Mouse (Mus musculus) heart, postnatal 0 days (tissue): ENCODE data around the gene Sypl. TPM values are rescaled to one million over a fixed set of nuclear protein-coding genes. Genes with fewer than 3 reads are reported as not detected.

Experiments
- ATAC-seq: fragments of 200-750 bp; cut with Nextera tagmentation; 2 replicates; pipeline ENCODE4 v1.8.0; 2017; ENCODE audit warnings: low read depth, moderate number of reproducible peaks, moderate library complexity; ENCODE audit not compliant: insufficient read depth
- DNase-seq: peaks from one replicate; pipeline ENCODE4 v3.0.0-alpha.2; 2016; ENCODE audit warnings: low spot score
- H3K27ac ChIP-seq: fragments of 300-500 bp; sonication (generic); 2 replicates; pipeline ENCODE4 v1.5.1; 2014; ENCODE audit warnings: low read depth, mild to moderate bottlenecking
- H3K27me3 ChIP-seq: fragments of 300-500 bp; sonication (generic); 2 replicates; pipeline ENCODE4 v1.6.1; 2014; ENCODE audit warnings: low read length, mixed read lengths; ENCODE audit not compliant: control insufficient read depth, insufficient read depth
- H3K36me3 ChIP-seq: fragments of 300-500 bp; sonication (generic); replicated peaks from 2 replicates; pipeline ENCODE4 v1.6.1; 2014; ENCODE audit warnings: low read length, mixed read lengths; ENCODE audit not compliant: control insufficient read depth, insufficient read depth
- H3K4me1 ChIP-seq: fragments of 300-500 bp; sonication (generic); 2 replicates; pipeline ENCODE4 v1.6.1; 2014; ENCODE audit warnings: antibody characterized with exemption; ENCODE audit not compliant: control insufficient read depth, insufficient read depth
- H3K4me2 ChIP-seq: fragments of 300-500 bp; sonication (generic); 2 replicates; pipeline ENCODE4 v1.6.1; 2014; ENCODE audit warnings: low read depth, mild to moderate bottlenecking, low read length, moderate library complexity
- H3K4me3 ChIP-seq: fragments of 300-500 bp; sonication (generic); 2 replicates; pipeline ENCODE4 v1.5.1; 2014; ENCODE audit warnings: low read depth, low read length
- H3K9ac ChIP-seq: fragments of 300-500 bp; sonication (generic); replicated peaks from 2 replicates; pipeline ENCODE4 v1.6.1; 2014; ENCODE audit warnings: low read depth, low read length, mixed read lengths
- H3K9me3 ChIP-seq: fragments of 300-500 bp; sonication (generic); replicated peaks from 2 replicates; pipeline ENCODE4 v1.6.1; 2016; ENCODE audit warnings: low read length; ENCODE audit not compliant: control insufficient read depth
- CTCF ChIP-seq: IDR thresholded peaks from 2 replicates; pipeline ENCODE4 v1.5.1; 2016; ENCODE audit warnings: antibody characterized with exemption, control low read depth, low read depth
- EP300 ChIP-seq: IDR thresholded peaks from 2 replicates; pipeline ENCODE4 v1.6.1; 2016; ENCODE audit warnings: antibody characterized with exemption, low read depth
- WGBS: fragments of 180-500 bp; shearing (Covaris S2); extraction: QIAGEN DNeasy Blood & Tissue Kit; methylation state at CpG from one replicate; pipeline ENCODE4 v1.1.7; 2014; 5-methylcytosine and 5-hydroxymethylcytosine counted together
- polyA plus RNA-seq: library from polyadenylated mRNA; unstranded; fragments of >200 nt; fragmentation: Nextera tagmentation; extraction: Ambion mirVana; gene quantifications from 2 replicates; pipeline ENCODE4 v1.2.1, GENCODE M21; 2015
- total RNA-seq: library from RNA; depleted of rRNA; stranded (reverse); fragments of >200 nt; gene quantifications from 2 replicates; pipeline ENCODE4 v1.2.3, GENCODE M21; 2014; ENCODE audit warnings: low replicate concordance

The Sypl gene
- total and polyA plus RNA-seq, 2 experiments from 2014 or later = 45.0 to 91.1 TPM

DNA sequence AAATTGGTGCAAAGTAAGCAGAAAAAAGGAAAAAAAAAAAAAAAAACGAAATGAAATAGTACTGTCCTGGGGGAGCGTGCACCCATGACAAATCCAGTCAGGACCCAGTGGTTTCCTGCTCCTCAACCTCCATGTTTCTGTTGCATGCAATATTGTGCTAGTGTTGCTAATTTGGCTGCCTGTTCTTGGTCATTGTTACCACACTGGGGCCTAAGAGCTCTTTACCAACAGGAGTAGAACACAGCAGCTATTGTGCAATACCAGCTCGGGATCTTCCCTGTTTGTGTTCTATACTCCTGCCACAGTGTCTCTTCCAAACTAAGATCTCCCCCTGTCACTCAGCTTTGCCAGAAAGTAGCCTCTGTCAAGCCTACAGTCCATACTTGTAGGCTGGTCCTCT lies 9.7 kb upstream of the Sypl start:
- H3K27me3 ChIP-seq = no peaks in the 10 kb centered on the region
- 70% methylated on average over 3 of the region's 3 CpGs for WGBS
- TF ChIP-seq CTCF = 0 out of 2 replicates have a peak, but pooled peaks have one; percentile 1
- TF ChIP-seq EP300 = no peak
- ATAC-seq = no peak
- H3K36me3 ChIP-seq = no peaks in the 10 kb centered on the region
- H3K27ac ChIP-seq = peak overlapping the region; percentile 58
- DNase-seq = no peak
- H3K4me3 ChIP-seq = no peak overlapping the region
- no peaks in the 10 kb centered on the region for H3K9me3 ChIP-seq
- H3K4me2 ChIP-seq = no peak overlapping the region
- no peaks in the 10 kb centered on the region for H3K4me1 ChIP-seq
- H3K9ac ChIP-seq = no peak overlapping the region

GRCm38 (mm10) chr12:32944884-32945454 lies 8.7 kb upstream of the Sypl start:
- Histone ChIP-seq H3K27me3 (no peaks in the 10 kb centered on the region), H3K4me1 (no peaks in the 10 kb centered on the region), H3K36me3 (no peaks in the 10 kb centered on the region), H3K9me3 (no peaks in the 10 kb centered on the region), H3K9ac (no peak overlapping the region), H3K27ac (no peak overlapping the region), H3K4me2 (no peak overlapping the region), H3K4me3 (no peak overlapping the region)
- DNase-seq (no peak), ATAC-seq (no peak)
- TF ChIP-seq EP300 (no peak), CTCF (no peak)
- 74% methylated on average over 8 of the region's 8 CpGs for WGBS

GRCm38 (mm10) chr12:32946376-32946775 lies 7.3 kb upstream of the Sypl start:
- WGBS = 76% methylated on average over 4 of the region's 4 CpGs
- Histone ChIP-seq H3K4me1 (no peaks in the 10 kb centered on the region), H3K4me2 (no peak overlapping the region), H3K27ac (no peak overlapping the region), H3K27me3 (no peaks in the 10 kb centered on the region), H3K9me3 (no peaks in the 10 kb centered on the region), H3K4me3 (no peak overlapping the region), H3K9ac (no peak overlapping the region), H3K36me3 (no peaks in the 10 kb centered on the region)
- no peak for DNase-seq
- no peak for ATAC-seq
- TF ChIP-seq CTCF (no peak), EP300 (no peak)

DNA sequence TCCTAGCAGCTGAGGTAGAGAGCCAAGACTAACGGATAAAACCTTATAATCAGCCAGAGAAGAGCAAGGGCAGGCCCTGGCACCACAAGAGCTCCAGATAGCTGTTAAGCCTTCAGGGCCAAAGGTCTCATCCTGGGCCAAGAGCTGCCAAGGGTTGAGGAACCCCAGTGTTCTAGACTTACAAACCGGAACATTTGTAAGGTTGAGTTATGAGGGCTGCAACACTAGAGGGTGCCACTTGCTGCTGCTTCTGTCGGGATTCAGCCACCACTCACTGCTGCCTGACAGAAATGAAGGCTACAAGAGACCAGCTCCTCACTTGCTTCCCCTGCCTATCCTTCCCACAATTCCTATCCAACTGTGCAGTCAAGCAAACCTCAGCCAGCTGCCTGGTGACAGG lies 1.3 kb upstream of the Sypl start:
- peaks cover 19% of the 10 kb centered on the region for H3K4me1 ChIP-seq
- DNase-seq (peak; percentile 59), ATAC-seq (no peak)
- no peak overlapping the region for H3K4me3 ChIP-seq
- H3K9me3 ChIP-seq = no peaks in the 10 kb centered on the region
- H3K9ac ChIP-seq = no peak overlapping the region
- H3K27ac ChIP-seq = peak overlapping the region; percentile 57
- no peak for TF ChIP-seq EP300
- TF ChIP-seq CTCF = peak; percentile 53
- H3K27me3 ChIP-seq = no peaks in the 10 kb centered on the region
- no peaks in the 10 kb centered on the region for H3K36me3 ChIP-seq
- WGBS = 29% methylated on average over 3 of the region's 3 CpGs
- no peak overlapping the region for H3K4me2 ChIP-seq

DNA sequence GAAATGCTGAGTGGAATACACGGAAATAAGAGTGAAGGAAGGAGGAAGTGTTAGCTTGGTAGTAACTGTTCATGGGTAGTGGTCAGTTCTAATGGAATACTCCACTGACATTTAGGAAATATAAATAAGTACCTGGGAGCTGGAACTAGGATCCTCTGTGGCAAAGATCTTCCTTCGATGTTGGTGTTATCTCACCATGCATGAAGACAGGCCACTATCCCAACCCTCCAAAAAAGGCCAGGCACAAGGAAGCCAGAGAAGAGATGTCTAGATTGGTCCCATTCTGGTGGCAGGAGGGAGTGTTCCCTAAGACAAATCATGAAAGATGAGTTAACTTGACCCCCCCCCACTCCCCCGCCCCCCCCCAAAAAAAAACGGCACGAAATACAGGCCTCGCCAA lies 625 bp upstream of the Sypl start:
- H3K27me3 ChIP-seq = no peaks in the 10 kb centered on the region
- no peaks in the 10 kb centered on the region for H3K9me3 ChIP-seq
- H3K9ac ChIP-seq = peak overlapping the region; percentile 51
- H3K27ac ChIP-seq = peak overlapping the region; percentile 97
- no peak for TF ChIP-seq CTCF
- TF ChIP-seq EP300 = no peak
- peak overlapping the region; percentile 92 for H3K4me2 ChIP-seq
- no peaks in the 10 kb centered on the region for H3K36me3 ChIP-seq
- peaks cover 19% of the 10 kb centered on the region for H3K4me1 ChIP-seq
- ATAC-seq = no peak
- DNase-seq = no peak
- WGBS = 15% methylated on average over 6 of the region's 6 CpGs
- H3K4me3 ChIP-seq = peak overlapping the region; percentile 81
